Mouse (Mus musculus) embryonic fibroblast, embryonic 13.5 days (primary cell): ENCODE results near the gene Gm17654. TPM values are rescaled to one million over a fixed set of nuclear protein-coding genes. Genes with fewer than 3 reads are reported as not detected.
"Not testable (repeated sequence)": the region's sequence is repeated elsewhere in the genome, so short reads cannot be mapped to it uniquely, and the experiment has no call there.

Experiments
- H3K27ac ChIP-seq: 2 replicates; pipeline ENCODE4 v1.5.1; 2012; ENCODE audit warnings: low read length, control low read depth, inconsistent platforms; ENCODE audit not compliant: insufficient read depth
- H3K4me1 ChIP-seq: 2 replicates; pipeline ENCODE4 v1.6.1; 2011; ENCODE audit warnings: low read length; ENCODE audit not compliant: control insufficient read depth, insufficient read depth
- H3K4me3 ChIP-seq: 2 replicates; pipeline ENCODE4 v1.5.1; 2011; ENCODE audit warnings: mild to moderate bottlenecking, control low read depth, low read length; ENCODE audit not compliant: insufficient read depth
- polyA plus RNA-seq: library from polyadenylated mRNA; stranded (reverse); fragments of >200 nt; gene quantifications from 2 replicates; pipeline ENCODE4 v1.2.4, GENCODE M21; 2011; ENCODE audit warnings: low read depth; ENCODE audit not compliant: missing spikeins, insufficient read length

The Gm17654 gene
- not detected in 2 replicates for polyA plus RNA-seq

GRCm38 (mm10) chr14:43579046-43579445 lies at the start of gene Gm17654:
Gene Gm17654, minus strand, starts transcription at chr14:43579146.
- H3K4me1 ChIP-seq, H3K27ac ChIP-seq, H3K4me3 ChIP-seq: not testable (repeated sequence)

- not testable (repeated sequence) for H3K4me3 ChIP-seq, H3K4me1 ChIP-seq, H3K27ac ChIP-seq
Measured at GRCm38 (mm10) chr14:43607913-43608312, 29.0 kb upstream of the Gm17654 start, which contains the start of gene Gm10375. Gene Gm10375, minus strand, starts transcription at chr14:43608013.

GRCm38 (mm10) chr14:43577969-43578368 lies 977 bp downstream of the Gm17654 start:
- not testable (repeated sequence) for H3K27ac ChIP-seq, H3K4me1 ChIP-seq, H3K4me3 ChIP-seq

- H3K4me1 ChIP-seq, H3K27ac ChIP-seq, H3K4me3 ChIP-seq: not testable (repeated sequence)
Measured at GRCm38 (mm10) chr14:43552271-43552670, 26.7 kb downstream of the Gm17654 start.

GRCm38 (mm10) chr14:43546281-43546680 lies 32.7 kb downstream of the Gm17654 start:
- not testable (repeated sequence) for H3K4me3 ChIP-seq, H3K4me1 ChIP-seq, H3K27ac ChIP-seq

- not testable (repeated sequence) for H3K4me3 ChIP-seq, H3K27ac ChIP-seq
Measured at GRCm38 (mm10) chr14:43543276-43543675, 35.7 kb downstream of the Gm17654 start, which contains the start of gene Gm5799. Gene Gm5799, plus strand, starts transcription at chr14:43543576.

GRCm38 (mm10) chr14:43538144-43538543 lies 40.8 kb downstream of the Gm17654 start:
- not testable (repeated sequence) for H3K4me1 ChIP-seq, H3K27ac ChIP-seq, H3K4me3 ChIP-seq

More at GRCm38 (mm10) chr14:43543276-43543675, 35.7 kb downstream of the Gm17654 start, which contains the start of gene Gm5799:
- H3K4me1 ChIP-seq: not testable (repeated sequence)

GRCm38 (mm10) chr14:43532387-43532786 lies 46.6 kb downstream of the Gm17654 start:
- not testable (repeated sequence) for H3K4me1 ChIP-seq, H3K27ac ChIP-seq, H3K4me3 ChIP-seq

GRCm38 (mm10) chr14:43532011-43532383 lies 46.9 kb downstream of the Gm17654 start:
- H3K4me3 ChIP-seq, H3K27ac ChIP-seq, H3K4me1 ChIP-seq: not testable (repeated sequence)

GRCm38 (mm10) chr14:43531052-43532010 lies 47.6 kb downstream of the Gm17654 start:
- not testable (repeated sequence) for H3K27ac ChIP-seq, H3K4me3 ChIP-seq, H3K4me1 ChIP-seq

Other genes with a start within 250 kb of the Gm17654 start
- not detected in 2 replicates for gene 1700001F09Rik, start 231.3 kb downstream of the Gm17654 start, polyA plus RNA-seq
- gene Gm8138, start 162.8 kb downstream of the Gm17654 start, polyA plus RNA-seq: not detected in 2 replicates
- gene Gm5799, start 35.6 kb downstream of the Gm17654 start, polyA plus RNA-seq: not detected in 2 replicates
- gene Gm10375, start 28.9 kb upstream of the Gm17654 start, polyA plus RNA-seq: not detected in 2 replicates
- gene Gm8165, start 98.1 kb upstream of the Gm17654 start, polyA plus RNA-seq: not detected in 2 replicates
- gene Gm7324, start 118.7 kb upstream of the Gm17654 start, polyA plus RNA-seq: 4.2 and 8.1 TPM in 2 replicates
- gene Gm16506, start 148.3 kb upstream of the Gm17654 start, polyA plus RNA-seq: not detected in 2 replicates
- not detected in 2 replicates for gene Gm6526, start 168.7 kb upstream of the Gm17654 start, polyA plus RNA-seq
- not detected in 2 replicates for gene Gm8180, start 205.6 kb upstream of the Gm17654 start, polyA plus RNA-seq